Mouse (Mus musculus): Measurements from ENCODE around the gene Lman1l. TPM values are rescaled to one million over a fixed set of nuclear protein-coding genes. Genes with fewer than 3 reads are reported as not detected.

The Lman1l gene
- polyA plus RNA-seq, 1 experiment, result not detected

DNA sequence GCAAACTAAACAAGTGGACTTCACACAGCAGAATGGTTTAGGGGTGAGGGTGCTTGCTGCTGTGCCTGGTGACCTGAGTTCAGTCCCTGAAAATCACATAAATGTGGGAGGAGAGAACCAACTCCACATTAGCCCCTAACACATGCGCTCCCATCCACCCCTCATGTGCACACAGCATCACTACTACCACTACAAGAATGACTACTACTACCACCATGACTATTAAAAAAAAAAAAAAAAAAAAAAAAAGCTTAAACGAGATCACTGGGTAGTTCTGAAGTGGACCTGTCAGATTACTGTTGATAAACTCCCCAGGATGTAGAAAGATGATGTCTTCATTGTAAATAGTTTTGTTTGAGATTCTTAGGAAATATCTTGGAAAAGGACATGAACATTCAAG lies 61.0 kb downstream of the Lman1l start:
- Histone ChIP-seq H3K4me1 (ENCODE audit: control insufficient read depth, insufficient read depth, insufficient read length, low read length) (peaks cover 12% of the 10 kb centered on the region), H3K4me3 (ENCODE audit: insufficient read depth, low read depth, low read length) (no peak overlapping the region), H3K27ac (replicated peaks; ENCODE audit: low read depth, low read length) (no peak overlapping the region)

GRCm38 (mm10) chr9:57558625-57559024 lies 61.9 kb downstream of the Lman1l start:
- peaks cover 12% of the 10 kb centered on the region for H3K4me1 ChIP-seq (ENCODE audit: control insufficient read depth, insufficient read depth, insufficient read length, low read length)
- no peak overlapping the region for H3K4me3 ChIP-seq (ENCODE audit: insufficient read depth, low read depth, low read length)
- H3K27ac ChIP-seq (replicated peaks; ENCODE audit: low read depth, low read length), result no peak overlapping the region; the same call in 1 of the 2 replicates

- peaks cover 7% of the 10 kb centered on the region; the same call in 1 of the 2 replicates for H3K4me1 ChIP-seq (ENCODE audit: control insufficient read depth, insufficient read depth, insufficient read length, low read length)
- H3K4me3 ChIP-seq (ENCODE audit: insufficient read depth, low read depth, low read length), result no peak overlapping the region
- no peak overlapping the region for H3K27ac ChIP-seq (replicated peaks; ENCODE audit: low read depth, low read length)
Observed at GRCm38 (mm10) chr9:57557215-57557614, 63.4 kb downstream of the Lman1l start.

Other genes with a start within 250 kb of the Lman1l start
- 16.5 and 22.5 TPM in 2 replicates for gene Ppcdc, start 180.7 kb downstream of the Lman1l start, polyA plus RNA-seq (2012; ENCODE audit: insufficient read depth, insufficient read length, missing spikeins)
- 5.2 and 5.5 TPM in 2 replicates for gene Scamp5, start 152.7 kb downstream of the Lman1l start, polyA plus RNA-seq (2012; ENCODE audit: insufficient read depth, insufficient read length, missing spikeins)
- gene Rpp25, start 116.7 kb downstream of the Lman1l start, polyA plus RNA-seq (2012; ENCODE audit: insufficient read depth, insufficient read length, missing spikeins), result not detected in 2 replicates
- 2,595 and 2,603 TPM in 2 replicates for gene Cox5a, start 99.5 kb downstream of the Lman1l start, polyA plus RNA-seq (2012; ENCODE audit: insufficient read depth, insufficient read length, missing spikeins)
- 6.2 and 7.2 TPM in 2 replicates for gene Fam219b, start 83.2 kb downstream of the Lman1l start, polyA plus RNA-seq (2012; ENCODE audit: insufficient read depth, insufficient read length, missing spikeins)
- gene Mpi, start 68.0 kb downstream of the Lman1l start, polyA plus RNA-seq (2012; ENCODE audit: insufficient read depth, insufficient read length, missing spikeins), result 15.3 and 17.6 TPM in 2 replicates
- 17.1 and 17.8 TPM in 2 replicates for gene Scamp2, start 59.8 kb downstream of the Lman1l start, polyA plus RNA-seq (2012; ENCODE audit: insufficient read depth, insufficient read length, missing spikeins)
- 3.6 and 5.1 TPM in 2 replicates for gene Ulk3, start 31.3 kb downstream of the Lman1l start, polyA plus RNA-seq (2012; ENCODE audit: insufficient read depth, insufficient read length, missing spikeins)
- gene Cplx3, start 14.5 kb downstream of the Lman1l start, polyA plus RNA-seq (2012; ENCODE audit: insufficient read depth, insufficient read length, missing spikeins), result not detected in 2 replicates
- 16.3 and 16.8 TPM in 2 replicates for gene Csk, start 32.9 kb upstream of the Lman1l start, polyA plus RNA-seq (2012; ENCODE audit: insufficient read depth, insufficient read length, missing spikeins)
- not detected in 2 replicates for gene Cyp1a2, start 62.9 kb upstream of the Lman1l start, polyA plus RNA-seq (2012; ENCODE audit: insufficient read depth, insufficient read length, missing spikeins)
- gene Cyp1a1, start 67.2 kb upstream of the Lman1l start, polyA plus RNA-seq (2012; ENCODE audit: insufficient read depth, insufficient read length, missing spikeins), result 2.6 and 4.5 TPM in 2 replicates
- gene Edc3, start 87.8 kb upstream of the Lman1l start, polyA plus RNA-seq (2012; ENCODE audit: insufficient read depth, insufficient read length, missing spikeins), result 4.4 and 5.7 TPM in 2 replicates
- gene Clk3, start 145.1 kb upstream of the Lman1l start, polyA plus RNA-seq (2012; ENCODE audit: insufficient read depth, insufficient read length, missing spikeins), result 22.3 and 26.6 TPM in 2 replicates
- 2.6 and 4.5 TPM in 2 replicates for gene Arid3b, start 216.0 kb upstream of the Lman1l start, polyA plus RNA-seq (2012; ENCODE audit: insufficient read depth, insufficient read length, missing spikeins)